In genomic region chr15:103015406-103016166, GRCm38 (mm10) we compare ENCODE assay signal across 13 mouse cellular contexts. TPM values are rescaled to one million over a fixed set of nuclear protein-coding genes. Genes with fewer than 3 reads are reported as not detected.
DNase-seq lines count a peak whose midpoint lies in the region; ATAC-seq lines count a peak whose summit lies in the region.
"Had no signal": no experiment of that assay in that cellular context is flagged by ENCODE, and none has a peak within 500 bp of the region (broad histone marks: within the 10 kb centered on the region; RNA-seq: fewer than 3 reads in every experiment).

No protein-coding gene starts in this region.

- peak; percentile 57 for DNase-seq in kidney, postnatal 10 days
- no peak for DNase-seq in kidney, adult 9 months
- DNase-seq in adrenal gland, postnatal 14 days: peak; percentile 44
- no peak for DNase-seq in hindbrain, embryonic 14.5 days (ENCODE audit: low spot score)
- DNase-seq in spleen, postnatal 36 days (ENCODE audit: low spot score in 2 of 2): no peak
- DNase-seq in embryo, embryonic 10 days (ENCODE audit: low spot score): no peak
- DNase-seq: right cerebral cortex, postnatal 4 days had no signal

- H3K36me3 ChIP-seq in hindbrain, embryonic 14.5 days (replicated peaks; ENCODE audit: control insufficient read depth, insufficient read depth): no peaks in the 10 kb centered on the region
- no peaks in the 10 kb centered on the region for H3K36me3 ChIP-seq in neural tube, embryonic 15.5 days

- peaks cover 98% of the 10 kb centered on the region for H3K27me3 ChIP-seq in hindbrain, embryonic 14.5 days (ENCODE audit: control insufficient read depth, insufficient read depth, low read length)
- no peaks in the 10 kb centered on the region for H3K27me3 ChIP-seq in neural tube, embryonic 15.5 days (replicated peaks)
- H3K27me3 ChIP-seq: Patski had no signal

- H3K9me3 ChIP-seq in hindbrain, embryonic 14.5 days (ENCODE audit: control insufficient read depth, low read length): no peaks in the 10 kb centered on the region
- no peaks in the 10 kb centered on the region for H3K9me3 ChIP-seq in neural tube, embryonic 15.5 days (replicated peaks)

- peak overlapping the region; percentile 91 for H3K27ac ChIP-seq in hindbrain, embryonic 14.5 days
- peak overlapping the region; percentile 89 for H3K27ac ChIP-seq in neural tube, embryonic 15.5 days (replicated peaks)

- H3K4me3 ChIP-seq in hindbrain, embryonic 14.5 days (replicated peaks; ENCODE audit: low read length): peak overlapping the region; percentile 37
- peak overlapping the region; percentile 38 for H3K4me3 ChIP-seq in neural tube, embryonic 15.5 days (replicated peaks)
- H3K4me3 ChIP-seq: erythroblast, embryonic 14.5 days had no signal

- H3K4me1 ChIP-seq in hindbrain, embryonic 14.5 days (replicated peaks; ENCODE audit: control insufficient read depth, insufficient read depth, low read length): 0 out of 2 replicates have a peak, but pooled peaks cover 4% of the 10 kb centered on the region
- peaks cover 94% of the 10 kb centered on the region for H3K4me1 ChIP-seq in neural tube, embryonic 15.5 days

- no peak for ATAC-seq in hindbrain, embryonic 14.5 days (ENCODE audit: low FRiP score)
- no peak for ATAC-seq in neural tube, embryonic 15.5 days (ENCODE audit: low FRiP score)
- ATAC-seq: Patski had no signal

- H3K9ac ChIP-seq in hindbrain, embryonic 14.5 days: peak overlapping the region; percentile 72
- peak overlapping the region; percentile 53 for H3K9ac ChIP-seq in neural tube, embryonic 15.5 days (replicated peaks)

- peak overlapping the region; percentile 52 for H3K4me2 ChIP-seq in hindbrain, embryonic 14.5 days (replicated peaks)
- H3K4me2 ChIP-seq in neural tube, embryonic 15.5 days: peak overlapping the region; percentile 71

- WGBS in hindbrain, embryonic 14.5 days: 2% methylated on average over 19 of the region's 19 CpGs
- WGBS in neural tube, embryonic 15.5 days: 14% methylated on average over 19 of the region's 19 CpGs

RNA-seq across cellular contexts. Expression of gene Hoxc4, which starts 3.1 kb away (rescaled TPM):
- 6.8 and 7.7 TPM in 2 replicates for total RNA-seq in adrenal gland, postnatal 14 days (2021)
- polyA plus RNA-seq in hindbrain, embryonic 14.5 days (2014; fragmentation: Nextera tagmentation; extraction: Ambion mirVana): 74.9 and 90.0 TPM in 2 replicates
- 26.7 and 48.6 TPM in 2 replicates for polyA plus RNA-seq in neural tube, embryonic 15.5 days (2015; fragmentation: Nextera tagmentation; extraction: Ambion mirVana)
- total RNA-seq: heart, adult 8-10 months; layer of hippocampus, postnatal 14 days had no signal

RNA-seq across cellular contexts. Expression of gene Hoxc6, which starts 17.5 kb away (rescaled TPM):
- 37.4 and 43.2 TPM in 2 replicates for total RNA-seq in adrenal gland, postnatal 14 days (2021)
- polyA plus RNA-seq in hindbrain, embryonic 14.5 days (2014; fragmentation: Nextera tagmentation; extraction: Ambion mirVana): 20.9 and 24.8 TPM in 2 replicates
- polyA plus RNA-seq in neural tube, embryonic 15.5 days (2015; fragmentation: Nextera tagmentation; extraction: Ambion mirVana): 23.4 and 35.1 TPM in 2 replicates
- total RNA-seq: layer of hippocampus, postnatal 14 days had no signal
- polyA plus RNA-seq: erythroblast, embryonic 14.5 days had no signal

RNA-seq across cellular contexts. Expression of gene Hoxc8, which starts 25.2 kb away (rescaled TPM):
- 19.2 and 20.1 TPM in 2 replicates for total RNA-seq in adrenal gland, postnatal 14 days (2021)
- 9.2 and 22.9 TPM in 2 replicates for polyA plus RNA-seq in hindbrain, embryonic 14.5 days (2014; fragmentation: Nextera tagmentation; extraction: Ambion mirVana)
- polyA plus RNA-seq in neural tube, embryonic 15.5 days (2015; fragmentation: Nextera tagmentation; extraction: Ambion mirVana): 56.5 and 108 TPM in 2 replicates
- total RNA-seq: heart, adult 8-10 months; layer of hippocampus, postnatal 14 days had no signal
- polyA plus RNA-seq: erythroblast, embryonic 14.5 days had no signal

RNA-seq across cellular contexts. Expression of gene Hoxc9, which starts 39.3 kb away (rescaled TPM):
- total RNA-seq in adrenal gland, postnatal 14 days (2021): 1.8 and 2.1 TPM in 2 replicates
- polyA plus RNA-seq in hindbrain, embryonic 14.5 days (2014; fragmentation: Nextera tagmentation; extraction: Ambion mirVana): 0.25 and 0.75 TPM in 2 replicates
- 19.7 and 30.9 TPM in 2 replicates for polyA plus RNA-seq in neural tube, embryonic 15.5 days (2015; fragmentation: Nextera tagmentation; extraction: Ambion mirVana)
- total RNA-seq: heart, adult 8-10 months; layer of hippocampus, postnatal 14 days had no signal
- polyA plus RNA-seq: erythroblast, embryonic 14.5 days; lung, embryonic 16.5 days had no signal

RNA-seq across cellular contexts. Expression of gene Hoxc5, which starts 48.3 kb away (rescaled TPM):
- 6.9 and 7.4 TPM in 2 replicates for total RNA-seq in adrenal gland, postnatal 14 days (2021)
- polyA plus RNA-seq in hindbrain, embryonic 14.5 days (2014; fragmentation: Nextera tagmentation; extraction: Ambion mirVana): 25.0 and 32.2 TPM in 2 replicates
- 14.6 and 20.7 TPM in 2 replicates for polyA plus RNA-seq in neural tube, embryonic 15.5 days (2015; fragmentation: Nextera tagmentation; extraction: Ambion mirVana)
- total RNA-seq: layer of hippocampus, postnatal 14 days had no signal
- polyA plus RNA-seq: erythroblast, embryonic 14.5 days had no signal

Comparison
In these comparisons a context has a peak if more than half of its experiments do, and no peak if none do; other contexts are left out.
1. DNase-seq: peak in kidney, postnatal 10 days (single experiment) and adrenal gland, postnatal 14 days (single experiment); none in kidney, adult 9 months (single experiment), hindbrain, embryonic 14.5 days (single experiment), spleen, postnatal 36 days (0 of 2) and embryo, embryonic 10 days (single experiment).